Mouse (Mus musculus) neural tube, embryonic 14.5 days (tissue): ENCODE results near the gene Kat2a. TPM values are rescaled to one million over a fixed set of nuclear protein-coding genes. Genes with fewer than 3 reads are reported as not detected.
A peak's percentile ranks its signal among the peaks of the same experiment; 100 is the strongest.

ENCODE experiments used
- ATAC-seq: fragments of 200-750 bp; cut with Nextera tagmentation; 2 replicates; pipeline ENCODE4 v1.8.0; 2017; ENCODE audit warnings: low read depth, mild to moderate bottlenecking, moderate TSS enrichment, moderate library complexity
- H3K27ac ChIP-seq: fragments of 300-500 bp; sonication (generic); 2 replicates; pipeline ENCODE4 v1.5.1; 2014; ENCODE audit warnings: low read depth, mild to moderate bottlenecking, control low read depth, low read length, moderate library complexity, mixed read lengths
- H3K27me3 ChIP-seq: fragments of 300-500 bp; sonication (generic); 2 replicates; pipeline ENCODE4 v1.6.1; 2014; ENCODE audit warnings: low read length; ENCODE audit not compliant: control insufficient read depth, insufficient read depth
- H3K36me3 ChIP-seq: fragments of 300-500 bp; sonication (generic); 2 replicates; pipeline ENCODE4 v1.6.1; 2014; ENCODE audit warnings: low read length, mixed read lengths; ENCODE audit not compliant: control insufficient read depth, insufficient read depth
- H3K4me1 ChIP-seq: fragments of 300-500 bp; sonication (generic); 2 replicates; pipeline ENCODE4 v1.6.1; 2014; ENCODE audit warnings: low read length; ENCODE audit not compliant: control insufficient read depth, insufficient read depth
- H3K4me2 ChIP-seq: fragments of 300-500 bp; sonication (generic); 2 replicates; pipeline ENCODE4 v1.6.1; 2014; ENCODE audit warnings: mild to moderate bottlenecking, low read depth, low read length, control low read depth
- H3K4me3 ChIP-seq: fragments of 300-500 bp; sonication (generic); 2 replicates; pipeline ENCODE4 v1.5.1; 2014; ENCODE audit warnings: low read depth, low read length, control low read depth, mixed read lengths
- H3K9ac ChIP-seq: fragments of 300-500 bp; sonication (generic); replicated peaks from 2 replicates; pipeline ENCODE4 v1.6.1; 2014; ENCODE audit warnings: low read depth, mild to moderate bottlenecking, control low read depth, low read length, mixed read lengths
- H3K9me3 ChIP-seq: fragments of 300-500 bp; sonication (generic); 2 replicates; pipeline ENCODE4 v1.6.1; 2016; ENCODE audit warnings: low read length; ENCODE audit not compliant: control insufficient read depth
- WGBS: fragments of 180-500 bp; shearing (Covaris S2); extraction: QIAGEN DNeasy Blood & Tissue Kit; methylation state at CpG from one replicate; pipeline ENCODE4 v1.1.7; 2014; 5-methylcytosine and 5-hydroxymethylcytosine counted together
- polyA plus RNA-seq: library from polyadenylated mRNA; unstranded; fragments of >200 nt; fragmentation: Nextera tagmentation; extraction: Ambion mirVana; gene quantifications from 2 replicates; pipeline ENCODE4 v1.2.1, GENCODE M21; 2014

The Kat2a gene
- polyA plus RNA-seq, 1 experiment from 2014 or later: 55.3 TPM

- Histone ChIP-seq H3K9ac (no peak overlapping the region), H3K36me3 (peaks cover 36% of the 10 kb centered on the region), H3K27me3 (no peaks in the 10 kb centered on the region), H3K9me3 (no peaks in the 10 kb centered on the region), H3K4me3 (no peak overlapping the region), H3K4me2 (no peak overlapping the region), H3K27ac (no peak overlapping the region), H3K4me1 (peaks cover 4% of the 10 kb centered on the region)
- ATAC-seq: no peak
- 95% methylated on average over 7 of the region's 7 CpGs for WGBS
Measured at GRCm38 (mm10) chr11:100718462-100718861, 6.2 kb upstream of the Kat2a start.

- H3K9ac ChIP-seq: no peak overlapping the region
- no peak overlapping the region for H3K27ac ChIP-seq
- H3K4me3 ChIP-seq: no peak overlapping the region
- H3K4me2 ChIP-seq: no peak overlapping the region
- H3K9me3 ChIP-seq: no peaks in the 10 kb centered on the region
- peaks cover 6% of the 10 kb centered on the region for H3K4me1 ChIP-seq
- peaks cover 36% of the 10 kb centered on the region for H3K36me3 ChIP-seq
- 87% methylated on average over 3 of the region's 3 CpGs for WGBS
- ATAC-seq: no peak
- H3K27me3 ChIP-seq: no peaks in the 10 kb centered on the region
Measured at GRCm38 (mm10) chr11:100716649-100717048, 4.4 kb upstream of the Kat2a start.

- Histone ChIP-seq H3K4me2 (no peak overlapping the region), H3K4me3 (no peak overlapping the region), H3K9ac (no peak overlapping the region), H3K4me1 (peaks cover 14% of the 10 kb centered on the region), H3K27ac (no peak overlapping the region), H3K9me3 (no peaks in the 10 kb centered on the region), H3K27me3 (no peaks in the 10 kb centered on the region), H3K36me3 (peaks cover 40% of the 10 kb centered on the region)
- WGBS: 74% methylated on average over 6 of the region's 6 CpGs
- no peak for ATAC-seq
Measured at GRCm38 (mm10) chr11:100714948-100715347, 2.7 kb upstream of the Kat2a start.

GRCm38 (mm10) chr11:100714534-100714915 is 2.3 kb upstream of the Kat2a start:
- ATAC-seq: 0 out of 2 replicates have a peak, but pooled peaks have one; percentile 12
- Histone ChIP-seq H3K27ac (no peak overlapping the region), H3K9me3 (no peaks in the 10 kb centered on the region), H3K4me1 (peaks cover 14% of the 10 kb centered on the region), H3K27me3 (no peaks in the 10 kb centered on the region), H3K36me3 (peaks cover 38% of the 10 kb centered on the region), H3K4me2 (no peak overlapping the region), H3K4me3 (no peak overlapping the region), H3K9ac (no peak overlapping the region)
- 50% methylated on average over 6 of the region's 6 CpGs for WGBS

- no peak for ATAC-seq
- 6% methylated on average over 38 of the region's 38 CpGs for WGBS
- Histone ChIP-seq H3K4me3 (no peak within 1 kb of the TSS), H3K4me1 (peaks cover 14% of the 10 kb centered on the region), H3K9ac (no peak within 1 kb of the TSS), H3K9me3 (no peaks in the 10 kb centered on the region), H3K27ac (no peak within 1 kb of the TSS), H3K36me3 (peaks cover 43% of the 10 kb centered on the region), H3K27me3 (no peaks in the 10 kb centered on the region), H3K4me2 (peak within 1 kb of the TSS; percentile 24; the same call in 1 of the 2 replicates)
Measured at GRCm38 (mm10) chr11:100713735-100714533, 1.7 kb upstream of the Kat2a start, which contains the start of gene Hspb9. Gene Hspb9, plus strand, starts transcription at chr11:100713850.

- Histone ChIP-seq H3K27me3 (no peaks in the 10 kb centered on the region), H3K27ac (no peak overlapping the region), H3K4me1 (peaks cover 14% of the 10 kb centered on the region), H3K4me3 (no peak overlapping the region), H3K36me3 (peaks cover 47% of the 10 kb centered on the region), H3K9ac (no peak overlapping the region), H3K9me3 (no peaks in the 10 kb centered on the region), H3K4me2 (no peak overlapping the region)
- WGBS: 71% methylated on average over 4 of the region's 4 CpGs
- ATAC-seq: no peak
Measured at GRCm38 (mm10) chr11:100713174-100713573, 909 bp upstream of the Kat2a start.

GRCm38 (mm10) chr11:100710977-100711376 is 1.3 kb downstream of the Kat2a start:
- no peak overlapping the region for H3K27ac ChIP-seq
- H3K4me1 ChIP-seq: peaks cover 14% of the 10 kb centered on the region
- 90% methylated on average over 4 of the region's 4 CpGs for WGBS
- no peak overlapping the region; the same call in 1 of the 2 replicates for H3K9ac ChIP-seq
- no peaks in the 10 kb centered on the region for H3K9me3 ChIP-seq
- peaks cover 29% of the 10 kb centered on the region for H3K36me3 ChIP-seq
- H3K27me3 ChIP-seq: no peaks in the 10 kb centered on the region
- H3K4me3 ChIP-seq: 0 out of 2 replicates have a peak overlapping the region, but pooled peaks have one; percentile 94
- ATAC-seq: no peak
- peak overlapping the region; percentile 64 for H3K4me2 ChIP-seq

- Histone ChIP-seq H3K36me3 (peaks cover 25% of the 10 kb centered on the region), H3K4me2 (no peak overlapping the region; the same call in 1 of the 2 replicates)
Measured at GRCm38 (mm10) chr11:100710528-100710927, 1.7 kb downstream of the Kat2a start.

GRCm38 (mm10) chr11:100709201-100709810 is 3.0 kb downstream of the Kat2a start:
- ATAC-seq: no peak

More at GRCm38 (mm10) chr11:100710528-100710927, 1.7 kb downstream of the Kat2a start:
- no peak overlapping the region for H3K27ac ChIP-seq
- WGBS: 94% methylated on average over 15 of the region's 15 CpGs
- H3K9ac ChIP-seq: no peak overlapping the region; the same call in 1 of the 2 replicates
- no peak for ATAC-seq
- peaks cover 14% of the 10 kb centered on the region for H3K4me1 ChIP-seq
- H3K4me3 ChIP-seq: no peak overlapping the region
- H3K9me3 ChIP-seq: no peaks in the 10 kb centered on the region
- H3K27me3 ChIP-seq: no peaks in the 10 kb centered on the region

More at GRCm38 (mm10) chr11:100709201-100709810, 3.0 kb downstream of the Kat2a start:
- H3K9me3 ChIP-seq: no peaks in the 10 kb centered on the region
- no peak overlapping the region for H3K9ac ChIP-seq
- no peak overlapping the region for H3K4me2 ChIP-seq
- peaks cover 14% of the 10 kb centered on the region for H3K4me1 ChIP-seq
- WGBS: 98% methylated on average over 9 of the region's 9 CpGs
- H3K27me3 ChIP-seq: no peaks in the 10 kb centered on the region
- H3K27ac ChIP-seq: no peak overlapping the region
- H3K4me3 ChIP-seq: no peak overlapping the region
- peaks cover 30% of the 10 kb centered on the region for H3K36me3 ChIP-seq
